Mouse (Mus musculus): ENCODE measurements at regions not wholly inside any gene's neighbourhood (a gene's known extent, or its start where the extent isn't known, plus 50 kb on each side); places are given as distances from the start of the nearest gene placed in this dataset.

DNA sequence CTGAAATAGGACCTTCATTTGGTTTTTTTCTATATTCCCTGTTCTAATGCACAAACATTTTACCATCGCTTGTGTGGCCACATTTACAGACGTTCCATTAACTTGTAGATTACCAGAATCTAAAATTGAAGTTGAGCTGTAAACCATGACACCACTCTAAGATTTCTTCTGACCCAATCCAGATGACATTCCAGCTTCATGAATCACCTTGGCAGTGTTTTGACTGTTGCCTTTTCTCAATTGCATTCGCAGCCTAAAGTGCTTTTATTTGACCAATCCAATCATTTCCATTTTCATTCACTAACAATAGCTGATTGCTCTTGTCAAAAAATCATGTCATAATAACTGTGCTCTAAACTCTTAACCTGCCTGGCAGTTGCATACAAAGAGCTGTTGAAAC is 144.8 kb downstream of the Mdfic start:
- H3K4me3 ChIP-seq (ENCODE audit: low read length), result no peak overlapping the region
- no peak overlapping the region for H3K27ac ChIP-seq (ENCODE audit: low read depth, low read length)
- H3K4me1 ChIP-seq (ENCODE audit: control insufficient read depth, insufficient read depth, low read depth, low read length), result no peaks in the 10 kb centered on the region
- no peaks in the 10 kb centered on the region for H3K36me3 ChIP-seq (ENCODE audit: control insufficient read depth, insufficient read depth, low read length)
- H3K9me3 ChIP-seq (ENCODE audit: control insufficient read depth, low read length), result no peaks in the 10 kb centered on the region
- ATAC-seq, result no peak
- 84% methylated on average over 3 of the region's 3 CpGs for WGBS
- H3K9ac ChIP-seq (ENCODE audit: low read depth, low read length), result no peak overlapping the region
- H3K4me2 ChIP-seq (ENCODE audit: low read length), result no peak overlapping the region
- no peaks in the 10 kb centered on the region for H3K27me3 ChIP-seq (replicated peaks; ENCODE audit: control insufficient read depth, insufficient read depth, low read length)

DNA sequence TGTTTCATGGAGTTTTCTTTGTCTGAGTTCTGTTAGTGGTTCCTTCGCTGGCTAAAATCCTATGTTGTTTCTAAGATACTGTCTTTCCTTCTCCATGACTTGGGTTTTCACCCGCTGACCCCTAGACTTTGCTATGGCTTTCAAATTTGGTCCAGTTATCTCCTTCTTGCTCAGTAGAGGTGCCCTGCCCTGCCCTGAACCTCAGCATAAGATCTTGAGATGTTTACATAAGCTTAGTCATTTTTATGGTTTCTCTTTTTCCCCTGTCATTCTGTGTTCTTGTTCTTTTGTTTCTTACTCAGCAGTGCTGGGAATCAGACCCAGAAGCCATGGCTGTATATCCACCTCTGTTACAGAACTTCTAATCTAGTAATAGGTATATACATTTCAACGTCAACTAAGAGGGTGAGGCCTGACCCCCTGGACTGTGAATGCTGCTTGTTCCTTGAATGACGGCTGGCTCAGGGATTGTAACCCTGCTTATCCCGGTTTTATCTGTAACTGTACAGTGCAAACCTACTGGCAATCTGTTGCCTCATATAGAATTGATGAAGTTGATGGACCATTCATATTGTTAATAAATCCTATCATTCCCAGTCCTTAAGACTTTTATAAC is 161.9 kb downstream of the Mdfic start:
- H3K9ac ChIP-seq (ENCODE audit: low read depth, low read length), result no peak overlapping the region
- no peaks in the 10 kb centered on the region for H3K4me1 ChIP-seq (ENCODE audit: control insufficient read depth, insufficient read depth, low read depth, low read length)
- no peak overlapping the region for H3K4me3 ChIP-seq (ENCODE audit: low read length)
- no peak for ATAC-seq
- no peaks in the 10 kb centered on the region for H3K27me3 ChIP-seq (replicated peaks; ENCODE audit: control insufficient read depth, insufficient read depth, low read length)
- no peak overlapping the region for H3K27ac ChIP-seq (ENCODE audit: low read depth, low read length)
- no peaks in the 10 kb centered on the region for H3K9me3 ChIP-seq (ENCODE audit: control insufficient read depth, low read length)
- no peaks in the 10 kb centered on the region for H3K36me3 ChIP-seq (ENCODE audit: control insufficient read depth, insufficient read depth, low read length)
- H3K4me2 ChIP-seq (ENCODE audit: low read length), result no peak overlapping the region
- 93% methylated on average over 5 of the region's 5 CpGs for WGBS

DNA sequence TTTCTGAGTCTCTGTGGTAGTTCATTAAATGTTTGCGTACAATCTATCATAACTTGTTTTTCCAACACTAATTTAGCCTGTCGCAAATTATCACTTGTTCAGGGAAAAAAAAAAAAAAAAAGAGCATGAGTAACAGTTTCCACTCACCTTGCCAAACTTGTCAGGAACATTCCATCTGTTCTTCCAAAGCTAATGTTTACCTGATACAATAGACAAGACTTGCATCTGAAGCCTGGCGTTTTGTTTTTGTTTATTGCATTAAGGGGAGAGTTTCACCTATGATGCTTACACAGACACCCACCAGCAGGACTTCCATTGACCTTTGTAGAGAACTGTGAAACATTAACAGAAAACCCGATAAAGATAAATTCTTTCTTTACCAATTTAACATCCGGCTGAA is 172.6 kb downstream of the Mdfic start:
- Histone ChIP-seq H3K9me3 (ENCODE audit: control insufficient read depth, low read length) (no peaks in the 10 kb centered on the region), H3K36me3 (ENCODE audit: control insufficient read depth, insufficient read depth, low read length) (no peaks in the 10 kb centered on the region), H3K4me1 (ENCODE audit: control insufficient read depth, insufficient read depth, low read depth, low read length) (no peaks in the 10 kb centered on the region), H3K9ac (ENCODE audit: low read depth, low read length) (no peak overlapping the region), H3K4me2 (ENCODE audit: low read length) (no peak overlapping the region), H3K27ac (ENCODE audit: low read depth, low read length) (no peak overlapping the region), H3K4me3 (ENCODE audit: low read length) (no peak overlapping the region), H3K27me3 (replicated peaks; ENCODE audit: control insufficient read depth, insufficient read depth, low read length) (no peaks in the 10 kb centered on the region)
- whole genome bisulfite sequencing, result 91% methylated on average over 5 of the region's 5 CpGs
- ATAC-seq, result no peak

DNA sequence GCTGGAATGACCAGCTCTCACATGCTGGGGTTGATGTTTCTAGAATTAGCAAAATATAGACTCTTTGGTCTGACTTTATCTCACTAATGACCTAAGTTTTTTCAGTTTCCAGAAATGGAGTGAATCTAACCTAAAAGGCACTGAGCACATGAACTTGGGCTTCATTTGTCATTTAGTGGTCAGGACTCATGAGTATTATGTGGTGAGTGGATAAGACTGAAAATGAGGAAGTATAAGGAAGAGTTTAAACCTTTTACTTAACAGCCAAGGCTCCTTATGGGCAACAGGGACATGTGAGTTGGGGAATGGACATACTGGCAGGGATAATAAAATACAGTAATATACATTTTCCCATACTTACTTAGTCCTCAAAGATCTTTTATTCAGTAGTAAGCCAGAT is 180.0 kb downstream of the Mdfic start:
- H3K9ac ChIP-seq (ENCODE audit: low read depth, low read length), result no peak overlapping the region
- ATAC-seq, result no peak

DNA sequence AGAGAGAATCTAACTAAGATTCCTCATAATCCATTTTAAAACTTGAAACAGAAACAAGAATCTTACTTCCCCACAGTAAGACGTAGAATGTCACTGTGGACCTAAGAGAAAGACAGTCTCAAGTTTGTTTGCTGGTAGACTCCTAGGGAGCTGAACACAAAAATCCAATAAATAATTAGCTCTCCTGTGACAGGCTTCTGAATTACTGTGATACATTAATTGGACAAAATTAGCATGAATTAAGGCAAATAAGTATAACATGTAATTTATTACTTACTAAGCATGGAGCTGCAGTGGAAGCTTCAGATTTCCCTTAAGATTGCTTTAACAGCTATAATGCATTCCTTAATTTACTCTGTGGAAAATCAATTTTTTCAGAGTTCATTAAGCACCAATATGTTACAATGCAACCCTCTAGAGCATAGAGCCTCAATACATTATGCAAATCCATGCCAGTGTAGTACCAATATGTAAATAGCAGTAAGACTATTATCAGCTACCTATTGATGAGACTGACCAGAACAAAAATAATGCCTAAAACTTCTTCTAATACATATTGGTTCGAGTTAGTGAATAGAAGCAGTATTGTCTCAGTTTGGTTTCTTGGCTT is 182.3 kb downstream of the Mdfic start:
- WGBS, result 46% methylated on average over 2 of the region's 2 CpGs

More for the DNA sequence above, 180.0 kb downstream of the Mdfic start:
- H3K4me1 ChIP-seq (ENCODE audit: control insufficient read depth, insufficient read depth, low read depth, low read length), result no peaks in the 10 kb centered on the region
- no peaks in the 10 kb centered on the region for H3K36me3 ChIP-seq (ENCODE audit: control insufficient read depth, insufficient read depth, low read length)
- no peak overlapping the region for H3K27ac ChIP-seq (ENCODE audit: low read depth, low read length)
- no peak overlapping the region for H3K4me2 ChIP-seq (ENCODE audit: low read length)
- H3K9me3 ChIP-seq (ENCODE audit: control insufficient read depth, low read length), result no peaks in the 10 kb centered on the region
- no peak overlapping the region for H3K4me3 ChIP-seq (ENCODE audit: low read length)
- H3K27me3 ChIP-seq (replicated peaks; ENCODE audit: control insufficient read depth, insufficient read depth, low read length), result no peaks in the 10 kb centered on the region

DNA sequence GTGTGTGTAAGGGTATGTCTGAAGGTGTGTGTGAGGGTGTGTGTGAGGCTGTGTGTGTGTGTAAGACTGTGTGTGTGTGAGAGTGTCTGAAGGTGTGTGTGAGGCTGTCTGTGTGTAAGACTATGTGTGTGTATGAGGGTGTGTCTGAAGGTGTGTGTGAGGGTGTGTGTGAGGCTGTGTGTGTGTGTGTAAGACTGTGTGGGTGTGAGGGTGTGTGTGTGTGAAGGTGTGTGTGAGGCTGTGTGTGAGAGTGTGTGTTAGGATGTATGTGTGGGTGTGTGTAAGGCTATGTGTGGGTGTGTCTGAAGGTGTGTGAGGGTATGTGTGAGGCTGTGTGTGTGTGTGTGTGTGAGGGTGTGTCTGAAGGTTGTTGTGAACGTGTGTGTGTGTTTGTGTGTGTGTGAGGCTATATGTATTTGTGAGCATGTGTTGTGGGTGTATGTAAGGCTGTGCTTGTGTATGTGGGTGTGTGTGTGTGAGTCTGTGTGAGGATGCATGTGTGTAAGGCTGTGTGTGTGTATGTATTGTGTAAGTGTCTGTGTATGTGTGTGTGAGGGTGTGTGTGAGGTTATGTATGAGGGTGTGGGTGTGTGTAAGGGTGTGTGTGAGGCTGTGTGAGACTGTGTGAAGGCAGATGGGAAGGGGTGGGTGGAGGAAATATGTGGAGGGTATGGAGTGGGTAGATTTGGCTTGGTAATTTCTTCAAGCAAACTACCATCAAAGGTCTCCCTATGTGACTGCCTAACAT is 190.1 kb downstream of the Mdfic start:
- no peaks in the 10 kb centered on the region for H3K36me3 ChIP-seq (ENCODE audit: control insufficient read depth, insufficient read depth, low read length)
- no peaks in the 10 kb centered on the region for H3K27me3 ChIP-seq (replicated peaks; ENCODE audit: control insufficient read depth, insufficient read depth, low read length)
- no peak overlapping the region for H3K9ac ChIP-seq (ENCODE audit: low read depth, low read length)
- no peak overlapping the region for H3K4me3 ChIP-seq (ENCODE audit: low read length)
- H3K27ac ChIP-seq (ENCODE audit: low read depth, low read length), result no peak overlapping the region
- ATAC-seq, result peak; percentile 24; the same call in 1 of the 2 replicates
- no peaks in the 10 kb centered on the region for H3K4me1 ChIP-seq (ENCODE audit: control insufficient read depth, insufficient read depth, low read depth, low read length)
- no peaks in the 10 kb centered on the region for H3K9me3 ChIP-seq (ENCODE audit: control insufficient read depth, low read length)
- 78% methylated on average over 1 of the region's 1 CpGs for WGBS
- H3K4me2 ChIP-seq (ENCODE audit: low read length), result no peak overlapping the region

More for the DNA sequence above, 182.3 kb downstream of the Mdfic start:
- H3K9ac ChIP-seq (ENCODE audit: low read depth, low read length), result no peak overlapping the region
- no peak overlapping the region for H3K27ac ChIP-seq (ENCODE audit: low read depth, low read length)
- H3K36me3 ChIP-seq (ENCODE audit: control insufficient read depth, insufficient read depth, low read length), result no peaks in the 10 kb centered on the region
- H3K4me2 ChIP-seq (ENCODE audit: low read length), result no peak overlapping the region
- no peak overlapping the region for H3K4me3 ChIP-seq (ENCODE audit: low read length)
- ATAC-seq, result 0 out of 2 replicates have a peak, but pooled peaks have one; percentile 48
- H3K27me3 ChIP-seq (replicated peaks; ENCODE audit: control insufficient read depth, insufficient read depth, low read length), result no peaks in the 10 kb centered on the region
- no peaks in the 10 kb centered on the region for H3K4me1 ChIP-seq (ENCODE audit: control insufficient read depth, insufficient read depth, low read depth, low read length)
- H3K9me3 ChIP-seq (ENCODE audit: control insufficient read depth, low read length), result no peaks in the 10 kb centered on the region

DNA sequence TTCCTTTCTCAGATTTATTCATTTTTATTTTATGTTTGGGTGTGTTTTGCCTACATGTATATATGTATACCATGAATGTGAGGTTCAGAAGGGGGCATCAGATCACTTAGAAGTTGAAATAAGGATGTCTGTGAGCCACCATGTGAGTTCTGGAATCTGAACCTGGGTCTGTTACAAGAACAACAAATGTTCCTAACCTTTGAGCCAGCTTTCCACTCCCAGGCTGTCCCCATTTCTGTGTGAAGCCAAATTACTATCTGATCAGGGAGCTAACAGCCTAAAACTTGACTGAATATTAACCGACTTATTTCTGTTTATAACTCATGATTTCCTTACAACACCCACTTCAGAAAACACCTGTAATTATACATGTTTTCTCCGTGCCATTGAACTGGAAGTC is 209.2 kb downstream of the Mdfic start:
- 84% methylated on average over 2 of the region's 2 CpGs for WGBS
- no peak overlapping the region for H3K9ac ChIP-seq (ENCODE audit: low read depth, low read length)
- H3K9me3 ChIP-seq (ENCODE audit: control insufficient read depth, low read length), result no peaks in the 10 kb centered on the region
- no peaks in the 10 kb centered on the region for H3K27me3 ChIP-seq (replicated peaks; ENCODE audit: control insufficient read depth, insufficient read depth, low read length)
- ATAC-seq, result no peak
- H3K36me3 ChIP-seq (ENCODE audit: control insufficient read depth, insufficient read depth, low read length), result no peaks in the 10 kb centered on the region
- H3K4me1 ChIP-seq (ENCODE audit: control insufficient read depth, insufficient read depth, low read depth, low read length), result no peaks in the 10 kb centered on the region
- no peak overlapping the region for H3K4me2 ChIP-seq (ENCODE audit: low read length)
- H3K4me3 ChIP-seq (ENCODE audit: low read length), result no peak overlapping the region
- H3K27ac ChIP-seq (ENCODE audit: low read depth, low read length), result no peak overlapping the region

DNA sequence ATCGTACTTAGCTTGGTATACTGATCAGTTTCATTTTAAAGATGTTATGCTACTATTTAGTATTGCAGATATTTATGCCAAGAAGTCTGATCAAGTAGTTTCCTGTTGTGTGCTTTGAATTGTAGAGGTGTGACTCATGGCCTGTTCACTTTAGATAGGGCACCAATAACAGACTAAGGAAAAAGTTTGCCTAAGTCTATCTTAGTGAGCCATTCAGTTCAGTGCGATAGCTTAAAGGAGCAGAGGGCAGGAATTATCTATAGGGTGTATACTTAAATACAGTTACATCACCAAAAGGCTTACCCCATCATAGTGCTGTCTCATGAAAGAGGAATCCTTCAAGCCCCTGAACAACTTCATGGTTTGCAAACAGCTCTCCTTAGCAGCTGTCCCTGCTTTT is 229.8 kb downstream of the Mdfic start:
- Histone ChIP-seq H3K27me3 (replicated peaks; ENCODE audit: control insufficient read depth, insufficient read depth, low read length) (no peaks in the 10 kb centered on the region), H3K36me3 (ENCODE audit: control insufficient read depth, insufficient read depth, low read length) (no peaks in the 10 kb centered on the region), H3K4me1 (ENCODE audit: control insufficient read depth, insufficient read depth, low read depth, low read length) (no peaks in the 10 kb centered on the region), H3K4me3 (ENCODE audit: low read length) (no peak overlapping the region), H3K27ac (ENCODE audit: low read depth, low read length) (no peak overlapping the region), H3K9ac (ENCODE audit: low read depth, low read length) (no peak overlapping the region), H3K9me3 (ENCODE audit: control insufficient read depth, low read length) (no peaks in the 10 kb centered on the region), H3K4me2 (ENCODE audit: low read length) (no peak overlapping the region)
- ATAC-seq, result no peak
- WGBS, result 94% methylated on average over 2 of the region's 2 CpGs

DNA sequence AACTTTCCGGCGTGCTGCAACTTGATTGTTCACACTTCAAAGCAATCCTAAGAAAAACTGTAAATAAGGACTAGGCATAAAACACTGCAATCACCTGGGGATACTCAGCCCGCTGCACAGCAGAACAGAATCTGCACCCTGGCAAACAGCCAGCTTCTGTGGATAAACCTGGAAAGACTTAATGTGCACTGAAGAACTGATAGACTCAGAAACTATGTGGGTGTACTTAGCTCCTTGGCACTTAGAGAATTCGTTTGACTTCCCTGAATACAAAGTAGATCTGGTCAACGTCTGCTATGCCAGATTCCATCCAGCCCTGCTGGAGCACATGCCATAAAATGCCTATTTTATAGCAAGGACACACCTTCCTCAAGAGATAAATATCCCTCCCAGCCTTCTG is 266.9 kb downstream of the Mdfic start:
- no peaks in the 10 kb centered on the region for H3K36me3 ChIP-seq (ENCODE audit: control insufficient read depth, insufficient read depth, low read length)
- no peak overlapping the region for H3K4me2 ChIP-seq (ENCODE audit: low read length)
- H3K4me1 ChIP-seq (ENCODE audit: control insufficient read depth, insufficient read depth, low read depth, low read length), result no peaks in the 10 kb centered on the region
- peak; percentile 48; the same call in 1 of the 2 replicates for ATAC-seq
- no peak overlapping the region for H3K27ac ChIP-seq (ENCODE audit: low read depth, low read length)
- no peak overlapping the region for H3K9ac ChIP-seq (ENCODE audit: low read depth, low read length)
- no peaks in the 10 kb centered on the region for H3K27me3 ChIP-seq (replicated peaks; ENCODE audit: control insufficient read depth, insufficient read depth, low read length)
- WGBS, result 42% methylated on average over 5 of the region's 5 CpGs
- H3K9me3 ChIP-seq (ENCODE audit: control insufficient read depth, low read length), result no peaks in the 10 kb centered on the region
- H3K4me3 ChIP-seq (ENCODE audit: low read length), result no peak overlapping the region
